Mouse (Mus musculus) left cerebral cortex, postnatal 14 days (tissue): ENCODE measurements around the gene Stkld1. TPM values are rescaled to one million over a fixed set of nuclear protein-coding genes. Genes with fewer than 3 reads are reported as not detected.

Experiments used
- DNase-seq, 2 experiments: peaks; one replicate each; pipeline ENCODE4 v3.0.0; 2021 to 2022; ENCODE audit warnings: low spot score in 2 of 2, mixed read lengths in 1 of 2
- intact Hi-C: fragments of 180-260 bp; cut with DNase I; formaldehyde crosslinking; loops from one replicate; pipeline ENCODE4 v1.15.1; 2025
- total RNA-seq, 2 experiments: library from RNA; stranded (reverse); gene quantifications; 2 replicates each; pipeline ENCODE4 v1.2.3; 2021

Stkld1 gene
- total RNA-seq, 2 experiments from 2014 or later = 0.15 TPM

DNA sequence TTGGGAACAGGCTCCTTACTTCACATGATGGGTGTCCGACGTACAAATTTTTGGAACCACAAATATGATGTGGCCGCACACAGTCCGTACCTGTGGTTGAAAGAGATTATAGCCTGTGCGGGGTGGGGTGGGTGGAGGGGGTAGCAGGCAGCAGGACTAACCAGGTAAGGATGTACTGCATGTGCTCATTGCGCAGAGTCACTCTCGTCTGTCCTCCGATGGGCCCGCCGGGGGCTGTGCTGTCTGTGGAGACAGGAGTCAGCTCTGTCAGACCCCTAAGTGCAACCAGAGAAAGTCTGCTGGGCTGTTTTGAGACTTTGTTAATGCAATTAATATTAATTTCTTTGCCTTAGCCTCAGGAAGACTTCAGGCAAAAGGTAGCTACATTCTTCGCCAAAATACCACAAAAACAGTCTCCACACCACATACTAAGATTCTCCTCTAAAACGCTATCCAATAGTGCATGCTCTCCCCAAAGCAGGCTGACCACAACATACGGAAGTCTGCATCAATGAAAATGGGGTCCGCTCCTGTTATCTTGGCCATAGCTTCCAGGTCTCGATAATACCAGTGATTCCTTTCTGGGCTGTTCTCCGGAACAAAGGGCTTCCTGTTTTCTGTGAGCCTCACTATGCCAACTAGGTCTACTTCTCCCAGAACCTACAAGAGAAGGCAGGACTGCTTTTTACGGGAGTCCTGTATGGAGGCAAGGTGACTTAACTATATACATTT, 20.3 kb upstream of the Stkld1 start:
- intact Hi-C loops = loop anchor here (10.0 kb wide), 1 partner anchor 111 kb away; the partner anchor contains the start of gene Slc2a6

DNA sequence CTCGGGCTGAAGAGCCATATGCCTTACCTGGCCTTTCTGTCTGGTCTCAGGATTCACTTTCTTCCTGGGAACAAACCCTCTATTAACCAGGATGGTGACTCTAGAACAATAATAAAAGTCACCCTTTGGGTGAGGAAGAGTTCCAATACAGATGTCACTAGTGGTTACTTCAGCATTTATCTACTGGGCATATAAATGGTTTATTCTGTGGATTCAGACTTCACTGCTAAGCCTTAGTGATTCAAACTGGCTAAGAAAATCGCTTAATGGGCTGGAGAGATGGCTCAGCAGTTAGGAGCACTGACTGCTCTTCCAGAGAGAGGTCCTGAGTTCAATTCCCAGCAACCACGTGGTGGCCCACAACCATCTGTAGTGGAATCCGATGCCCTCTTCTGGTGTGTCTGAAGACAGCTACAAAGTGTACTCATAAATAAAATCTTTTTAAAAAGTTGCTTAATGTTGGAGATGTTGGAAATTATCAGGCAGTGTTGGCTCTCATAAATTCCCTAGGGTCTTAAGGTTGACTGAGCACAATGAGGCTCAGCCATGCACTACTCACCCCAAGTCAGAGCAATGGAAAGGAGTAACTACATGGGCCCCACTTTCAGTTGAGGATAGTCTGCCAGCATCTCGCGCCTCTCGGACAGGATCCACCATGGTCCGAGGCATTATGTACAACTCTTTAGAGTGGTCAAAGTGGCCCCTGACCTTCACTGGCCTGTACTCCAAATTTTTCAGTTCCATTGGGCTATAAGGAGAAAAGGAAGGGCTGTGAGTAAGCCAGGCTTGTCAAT, 19.5 kb upstream of the Stkld1 start:
- intact Hi-C loops = loop anchor here (10.0 kb wide), 1 partner anchor 110 kb away; the partner anchor contains the start of gene Slc2a6

More for the DNA sequence above, 20.3 kb upstream of the Stkld1 start:
- DNase-seq = no peak

DNA sequence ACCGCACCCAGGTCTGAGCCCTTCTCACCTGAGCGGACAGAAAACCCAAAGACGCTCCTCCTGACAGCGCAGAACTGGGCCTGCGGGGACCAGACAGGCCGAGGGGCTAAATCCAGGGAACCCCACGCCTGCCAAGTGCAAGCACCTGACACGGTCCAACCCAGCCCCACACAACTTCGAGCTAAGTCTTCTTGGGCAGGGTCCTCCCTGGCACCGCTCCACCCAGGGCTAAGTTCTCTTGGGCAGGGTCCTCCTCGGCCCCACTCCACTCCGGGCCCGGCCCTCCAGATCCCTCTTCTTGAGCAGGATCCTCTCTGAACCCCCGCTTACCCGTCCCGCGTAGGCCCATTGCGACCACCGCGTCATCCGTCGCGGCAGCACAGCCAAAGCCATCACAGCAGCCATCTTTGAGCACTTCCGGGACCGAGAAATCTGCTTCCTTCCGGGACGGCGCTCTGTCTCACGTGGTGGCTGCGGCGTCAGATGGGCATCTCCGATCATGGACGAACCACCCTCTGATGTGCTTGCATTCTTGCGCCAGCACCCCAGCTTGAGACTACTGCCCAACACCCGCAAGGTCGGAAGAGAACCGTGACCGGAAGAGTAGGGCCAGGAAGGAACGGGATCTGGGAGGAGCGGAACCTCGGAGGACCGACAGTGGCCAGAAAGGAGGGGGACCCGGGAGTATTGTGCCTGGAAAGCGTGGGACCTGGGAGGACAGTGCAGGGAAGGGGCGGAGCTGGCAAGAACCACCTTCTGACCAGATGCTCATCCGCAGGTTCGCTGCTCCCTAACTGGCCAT, 17.7 kb upstream of the Stkld1 start, which contains the start of the genes Surf2 and Surf1:
TSS of gene Surf2 (plus strand) at position 441 of the 802 bp plus-strand sequence.
TSS of gene Surf1 (minus strand) at position 604 of the 802 bp plus-strand sequence.
- intact Hi-C loops = loop anchor here (5.0 to 10.0 kb wide), 2 partner anchors 46 to 109 kb away; partner anchors contain the start of genes Rexo4 and Slc2a6
- DNase-seq = peak; percentile 88 to 89

More for the DNA sequence above, 19.5 kb upstream of the Stkld1 start:
- no peak for DNase-seq

DNA sequence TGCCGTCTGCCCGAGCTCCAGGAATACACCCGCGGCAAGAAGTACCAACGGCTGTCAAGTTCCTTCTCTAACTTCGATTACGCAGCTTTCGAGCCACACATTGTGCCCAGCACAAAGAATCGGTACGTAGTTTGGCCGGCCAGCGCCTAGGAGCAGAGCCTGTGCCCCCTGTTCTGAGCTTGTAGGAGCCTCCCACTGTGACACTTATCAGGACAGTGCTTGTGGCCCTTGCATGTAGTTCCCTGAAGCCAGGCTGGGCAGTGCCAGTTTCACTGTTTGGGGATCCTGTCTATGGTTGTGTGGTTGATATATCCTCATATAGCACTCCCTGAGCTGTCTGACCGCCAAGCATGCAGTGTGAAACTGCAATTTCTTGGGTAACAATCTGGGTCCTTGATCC, 17.1 kb upstream of the Stkld1 start:
- intact Hi-C loops = loop anchor here (5.0 to 10.0 kb wide), 2 partner anchors 46 to 108 kb away; partner anchors contain the start of genes Rexo4 and Slc2a6
- DNase-seq = no peak

DNA sequence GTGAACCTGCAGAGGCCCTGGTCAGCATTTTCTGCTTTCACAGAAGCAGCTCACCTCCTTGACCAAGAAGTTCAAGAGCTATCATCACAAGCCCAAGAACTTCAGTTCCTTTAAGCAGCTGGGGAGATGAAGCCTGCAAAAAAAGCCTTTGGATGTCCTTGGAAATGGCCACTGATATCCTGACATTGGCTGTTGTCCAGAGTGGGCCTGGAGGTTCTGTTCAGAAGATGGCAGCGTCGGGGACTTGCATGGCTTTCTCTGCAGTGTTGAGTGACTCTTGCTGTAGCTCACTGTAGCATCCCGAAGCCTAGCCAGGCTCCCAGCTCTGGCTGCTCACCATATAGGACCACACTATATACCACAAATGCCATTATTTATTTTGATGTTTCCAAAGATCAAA, 14.2 kb upstream of the Stkld1 start:
- intact Hi-C loops = loop anchor here (5.0 to 10.0 kb wide), 2 partner anchors 43 to 105 kb away; partner anchors contain the start of genes Rexo4 and Slc2a6
- DNase-seq = no peak

DNA sequence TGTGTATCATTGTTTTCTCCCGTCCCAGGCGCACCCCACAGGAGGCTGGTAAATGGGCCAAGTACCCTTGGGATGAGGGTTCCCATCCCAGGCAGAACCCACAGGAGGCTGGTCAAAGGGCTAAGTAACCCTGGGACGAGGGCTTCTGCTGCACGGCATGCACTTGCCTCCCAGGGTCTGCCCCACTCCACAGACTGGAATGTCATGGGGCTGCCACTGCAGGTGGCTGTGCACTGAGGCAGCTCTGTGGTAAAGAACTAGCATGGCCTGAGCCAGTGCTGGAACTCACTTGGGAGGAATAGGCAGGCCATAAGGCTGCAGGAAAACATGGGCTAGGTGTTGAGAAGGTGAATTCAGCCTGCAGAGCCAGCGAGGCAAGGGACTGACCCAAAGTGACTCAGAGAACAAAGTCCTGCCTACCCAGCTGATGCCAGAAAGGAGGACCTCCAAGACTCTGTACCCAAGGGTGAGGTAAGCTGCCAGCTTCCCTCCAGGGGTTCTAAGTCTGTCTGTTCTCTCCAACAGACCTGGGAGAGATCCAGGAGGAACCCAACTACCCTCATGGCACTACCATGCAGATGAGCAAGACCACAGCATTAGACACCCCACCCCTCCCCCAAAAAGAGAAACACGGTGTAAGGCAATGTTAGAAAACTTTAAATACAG, 13.5 kb upstream of the Stkld1 start:
- no peak for DNase-seq
- intact Hi-C loops = no loop called here

DNA sequence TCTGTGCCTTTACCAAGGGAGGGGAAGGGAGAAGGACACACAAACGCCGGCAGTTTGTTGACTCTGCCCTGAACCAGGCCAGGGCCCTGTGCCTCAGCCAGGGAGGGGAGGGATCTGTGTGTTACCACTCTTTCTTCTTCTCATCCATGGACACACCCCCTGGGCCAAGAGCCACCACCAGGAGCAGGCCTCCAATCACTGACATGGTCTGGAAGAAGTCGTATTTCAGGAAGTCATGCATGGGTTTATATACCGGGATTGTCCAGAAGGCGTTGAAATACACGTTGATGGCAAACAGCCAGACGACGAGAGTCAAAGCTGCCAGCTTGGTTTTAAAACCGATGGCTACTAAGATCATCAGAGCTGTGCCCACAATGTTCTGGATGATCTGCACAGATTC, 12.1 kb upstream of the Stkld1 start:
- intact Hi-C loops = no loop called here
- DNase-seq = no peak

DNA sequence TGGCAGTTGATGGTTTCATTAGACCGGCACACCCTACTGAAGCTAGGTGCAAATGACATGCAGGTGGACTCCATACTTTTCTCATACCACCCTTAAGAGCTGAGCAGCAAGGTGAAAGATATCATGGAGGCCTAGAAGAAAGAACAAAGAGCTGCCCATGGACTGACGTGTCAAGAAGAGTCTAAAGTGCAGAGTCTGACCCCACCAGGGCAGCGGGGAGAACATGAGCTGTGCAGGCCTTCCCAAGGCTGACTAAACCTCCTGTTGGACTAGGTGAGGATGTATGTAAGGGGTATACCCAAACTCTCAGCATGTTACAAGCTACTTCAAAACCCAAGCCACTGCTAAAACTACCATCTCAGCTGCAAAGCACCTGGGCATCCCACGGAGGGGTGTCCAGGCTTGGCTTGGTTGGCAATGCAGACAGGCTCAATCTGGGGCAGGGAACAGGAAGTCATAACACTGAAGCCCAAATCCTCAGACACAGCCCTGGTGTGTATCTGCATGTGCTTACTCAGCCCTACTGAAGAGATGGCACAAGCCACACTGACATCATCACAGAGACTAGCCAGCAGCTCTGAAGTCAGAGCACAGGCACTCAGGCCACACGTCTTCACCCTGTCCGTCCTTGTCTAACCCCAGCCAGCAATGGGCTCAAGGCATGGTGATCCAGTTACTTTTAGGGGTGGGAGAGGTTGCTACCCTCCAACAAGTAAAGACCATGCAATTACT, 5.9 kb upstream of the Stkld1 start:
- intact Hi-C loops = no loop called here
- no peak for DNase-seq

DNA sequence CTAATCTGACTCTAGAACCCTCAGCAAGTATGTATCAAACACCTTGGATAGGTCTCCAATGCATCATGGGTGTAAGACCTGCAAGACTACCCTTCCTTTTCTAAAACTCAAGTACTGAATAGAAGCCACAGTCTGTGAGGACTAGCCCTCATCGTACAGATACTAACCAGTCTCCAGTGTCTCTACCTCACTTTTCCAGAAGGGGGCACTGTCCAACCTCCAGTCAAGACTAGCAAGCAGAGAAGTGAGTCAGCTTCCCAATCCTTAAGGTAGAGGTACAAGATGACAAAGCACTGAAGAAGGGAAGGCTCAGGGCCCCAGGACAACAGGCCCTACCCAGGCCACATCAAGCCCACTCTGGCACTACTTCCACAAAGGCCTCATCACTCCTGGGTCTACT, 3.5 kb upstream of the Stkld1 start:
- DNase-seq = peak; percentile 78 to 87
- intact Hi-C loops = loop anchor here (2.0 kb wide), 2 partner anchors 108 to 306 kb away; no protein-coding TSS in a partner anchor

DNA sequence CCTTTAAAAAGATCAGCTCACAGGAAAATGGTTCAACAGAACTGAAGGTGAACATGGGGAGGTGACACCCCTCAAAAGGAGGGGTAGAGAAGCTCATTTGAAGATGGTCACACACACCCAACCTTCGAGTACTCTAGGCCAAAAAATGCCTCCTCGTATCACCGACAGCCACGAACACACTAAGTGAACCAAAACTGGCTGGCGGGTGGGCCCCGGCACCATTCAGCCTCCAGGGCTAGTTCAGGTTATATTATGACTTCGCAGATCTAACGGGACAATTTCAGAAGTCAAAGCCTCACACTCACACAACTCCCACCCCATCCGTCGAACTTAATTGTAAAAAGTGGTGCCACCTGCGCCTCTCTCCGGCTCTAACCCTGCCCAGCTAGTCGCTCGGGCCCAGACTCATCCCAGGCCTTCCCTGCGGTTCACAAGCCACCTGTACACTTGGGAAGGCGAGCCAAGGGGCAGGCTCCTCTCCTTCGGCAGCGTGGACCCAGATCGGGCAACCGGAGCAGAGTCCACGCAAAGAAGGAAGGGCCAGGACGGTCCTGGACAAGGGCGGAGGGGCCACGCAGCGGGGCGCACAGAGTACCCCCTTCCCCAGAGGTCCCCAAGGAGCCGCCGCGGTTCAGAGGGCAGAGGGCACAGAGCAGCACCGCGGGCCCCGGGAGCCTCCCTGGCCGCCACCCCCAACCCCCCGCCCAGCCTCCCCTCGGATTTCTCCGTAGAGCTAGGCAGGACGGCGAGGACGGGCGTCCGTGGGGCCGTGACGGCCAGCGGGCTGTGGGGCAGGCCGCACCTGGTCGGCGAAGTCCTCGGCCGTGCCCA, 1.2 kb upstream of the Stkld1 start:
- no peak for DNase-seq
- intact Hi-C loops = no loop called here

DNA sequence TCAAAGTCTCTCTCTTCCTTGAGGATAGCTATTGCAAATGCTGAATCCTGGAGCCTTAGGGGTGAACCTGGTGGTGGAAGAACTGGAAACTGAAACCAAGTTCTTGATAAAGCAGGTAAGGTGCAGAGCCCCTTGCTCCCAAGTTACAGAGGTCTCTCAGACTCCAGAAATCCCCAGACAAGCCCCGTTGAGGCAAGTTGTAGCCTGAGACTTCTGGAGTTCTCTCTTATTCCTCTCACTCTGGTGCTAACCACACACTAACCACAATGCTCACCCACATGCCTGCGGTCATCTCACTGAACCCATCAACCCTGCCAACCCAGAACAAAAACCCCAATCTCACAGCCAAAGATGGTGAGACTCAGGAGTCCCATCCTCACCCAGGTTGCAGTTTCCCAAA, 1.4 kb downstream of the Stkld1 start:
- no peak for DNase-seq
- intact Hi-C loops = no loop called here

DNA sequence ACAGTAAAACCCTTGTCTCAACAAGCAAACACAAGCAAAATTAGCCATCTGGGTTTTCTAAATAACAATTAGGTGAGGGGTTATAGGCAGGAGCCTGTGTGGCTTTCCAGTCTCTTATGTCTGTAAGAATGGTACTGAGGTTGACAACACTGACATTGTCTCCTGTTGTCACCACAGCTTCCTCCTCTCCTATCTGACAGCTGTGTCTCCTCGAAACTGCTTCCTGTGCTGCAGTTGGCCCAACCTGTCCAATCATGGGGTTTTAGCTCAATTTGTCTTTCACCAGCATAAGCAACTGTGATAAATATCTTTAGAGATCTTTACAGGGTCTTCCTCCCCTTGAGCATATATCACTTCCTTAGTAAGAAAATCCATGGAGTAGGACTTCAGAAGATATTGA, 2.6 kb downstream of the Stkld1 start:
- no peak for DNase-seq
- intact Hi-C loops = no loop called here

DNA sequence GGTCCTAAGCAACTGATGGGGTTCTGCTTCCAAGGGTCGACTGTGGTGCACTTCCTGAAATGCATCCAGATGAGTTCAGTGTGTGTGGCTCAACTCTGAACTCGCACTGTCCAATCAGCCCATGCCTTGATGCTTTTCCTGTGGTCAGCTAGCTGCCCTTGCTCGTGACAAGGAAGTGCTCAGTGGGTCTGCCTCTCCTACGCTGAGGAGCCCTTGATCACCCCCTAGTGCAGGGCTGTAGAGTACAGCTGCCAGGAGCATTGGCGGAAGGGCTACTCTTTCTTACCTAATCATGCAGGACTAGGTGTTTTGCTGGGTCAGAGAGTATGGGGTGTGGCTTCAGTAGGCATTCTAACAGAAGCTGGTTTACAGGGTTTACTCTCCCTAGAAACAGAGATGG, 7.7 kb downstream of the Stkld1 start:
- intact Hi-C loops = no loop called here
- no peak for DNase-seq

DNA sequence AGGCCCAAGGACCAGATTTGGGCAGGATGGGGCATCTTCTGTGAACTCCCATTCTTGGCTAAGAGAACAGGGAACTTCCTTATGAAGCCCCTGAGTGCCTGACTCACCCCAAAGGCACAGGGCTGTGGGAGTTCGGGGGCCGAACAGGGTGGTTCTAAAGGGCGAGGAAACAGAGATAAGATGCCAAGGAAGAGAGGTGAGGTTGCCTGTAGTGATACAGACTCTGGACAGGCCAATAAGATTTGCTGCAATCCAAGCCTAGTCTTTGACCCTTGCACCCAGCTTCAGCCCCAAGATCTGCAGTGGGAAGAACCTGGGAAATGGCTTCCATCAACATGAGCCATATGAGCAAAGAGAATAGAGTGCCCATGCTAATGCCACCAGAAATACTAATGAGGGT, 9.4 kb downstream of the Stkld1 start:
- intact Hi-C loops = no loop called here
- no peak for DNase-seq

DNA sequence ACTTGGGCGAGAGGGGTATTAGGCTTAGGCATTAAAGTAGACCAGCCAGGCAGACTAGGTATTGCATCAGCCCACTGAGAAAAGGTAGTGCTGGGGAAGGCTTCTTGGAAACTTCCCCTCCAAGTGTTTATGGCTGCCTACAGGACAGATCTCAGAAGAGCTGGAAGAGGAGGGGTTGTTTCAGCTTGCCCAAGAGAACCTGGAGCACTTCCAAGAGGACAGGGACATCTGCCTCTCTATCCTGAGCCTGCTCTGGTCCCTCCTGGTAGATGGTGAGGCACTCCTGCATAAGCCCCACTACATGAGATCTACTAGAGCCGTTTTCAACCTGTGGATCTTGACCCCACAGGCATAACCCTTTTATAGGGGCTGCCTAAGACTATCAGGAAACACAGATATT, 16.6 kb downstream of the Stkld1 start:
- no peak for DNase-seq
- intact Hi-C loops = no loop called here

DNA sequence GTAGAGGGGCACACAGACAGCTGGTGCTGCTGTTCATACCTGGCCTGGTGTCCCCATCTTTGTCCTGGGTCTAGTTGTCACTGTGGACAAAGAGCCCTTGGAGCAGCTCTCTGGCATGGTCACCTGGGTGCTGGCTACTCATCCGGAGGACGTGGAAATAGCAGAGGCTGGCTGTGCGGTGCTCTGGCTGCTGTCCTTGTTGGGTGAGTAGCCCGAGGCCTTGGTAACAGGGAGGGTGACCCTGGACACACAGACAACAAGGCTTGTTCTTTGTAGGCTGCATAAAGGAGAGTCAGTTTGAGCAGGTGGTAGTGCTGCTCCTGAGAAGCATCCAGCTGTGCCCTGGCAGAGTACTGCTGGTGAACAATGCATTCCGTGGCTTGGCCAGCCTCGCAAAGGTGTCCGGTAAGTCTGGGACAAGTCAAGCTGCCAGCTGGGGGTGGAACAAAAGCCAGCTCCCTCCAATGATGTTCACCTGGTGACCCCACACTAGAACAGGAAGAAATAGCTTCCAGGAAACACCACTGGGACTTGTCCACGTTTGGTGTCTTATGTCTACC, 17.6 kb downstream of the Stkld1 start:
- intact Hi-C loops = no loop called here
- no peak for DNase-seq

DNA sequence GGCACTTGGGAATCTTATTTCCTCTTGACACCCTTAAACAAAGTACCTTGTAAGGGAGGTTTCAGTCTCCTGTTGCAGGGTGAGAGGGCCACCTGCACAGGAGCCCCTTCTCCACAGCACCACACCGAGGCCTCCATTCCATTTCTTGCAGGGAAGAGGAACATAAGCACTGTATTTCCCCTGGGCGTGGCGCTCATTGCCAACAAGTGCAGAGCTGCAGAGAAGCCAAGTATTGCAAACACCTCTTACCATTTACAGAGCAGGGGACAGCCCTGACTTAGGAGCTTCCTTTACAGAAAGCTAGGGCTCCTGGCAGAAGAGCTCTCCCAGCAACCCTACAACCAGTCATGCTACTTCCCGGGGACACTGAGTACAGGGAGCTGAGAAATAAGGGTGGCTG, 18.3 kb downstream of the Stkld1 start:
- intact Hi-C loops = no loop called here

More for the DNA sequence above, 18.3 kb downstream of the Stkld1 start:
- no peak for DNase-seq
